Mouse (Mus musculus) spleen, adult 2 months (tissue): ENCODE measurements around the gene Zfp280b.

Experiments used
- CTCF ChIP-seq: fragments of 200-500 bp; IDR thresholded peaks from 2 replicates; pipeline ENCODE4 v1.5.1; 2011; ENCODE audit warnings: mild to moderate bottlenecking, inconsistent platforms; ENCODE audit not compliant: insufficient read depth, insufficient read length, insufficient replicate concordance; ENCODE audit errors: extremely low read depth
- POLR2A ChIP-seq: fragments of 200-500 bp; IDR thresholded peaks from 2 replicates; pipeline ENCODE4 v1.6.1; 2011; ENCODE audit warnings: low read depth, low read length, inconsistent platforms

DNA sequence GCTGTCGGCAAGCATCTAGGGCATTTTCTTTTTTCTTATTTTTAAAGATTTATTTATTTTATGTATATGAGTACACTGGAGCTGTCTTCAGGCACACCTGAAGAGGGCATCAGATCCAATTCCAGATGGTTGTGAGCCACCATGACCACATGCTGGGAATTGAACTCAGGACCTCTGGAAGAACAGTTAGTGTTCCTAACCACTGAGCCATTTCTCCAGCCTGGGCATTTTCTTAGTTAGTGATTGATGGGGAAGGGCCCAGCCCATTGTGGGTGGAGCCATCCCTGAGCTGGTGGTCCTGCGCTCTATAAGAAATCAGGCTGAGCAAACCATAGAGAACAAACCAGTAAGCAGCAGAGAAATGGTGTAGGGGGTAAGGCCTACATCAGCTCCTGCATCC, 29.2 kb upstream of the Zfp280b start:
- TF ChIP-seq POLR2A (no peak), CTCF (no peak)
